Mouse (Mus musculus) limb, embryonic 13.5 days (tissue): ENCODE data around the gene Eif3f. TPM values are rescaled to one million over a fixed set of nuclear protein-coding genes. Genes with fewer than 3 reads are reported as not detected.

Source experiments
- ATAC-seq: fragments of 200-750 bp; cut with Nextera tagmentation; 2 replicates; pipeline ENCODE4 v1.8.0; 2017; ENCODE audit warnings: low read depth, moderate number of reproducible peaks, moderate TSS enrichment; ENCODE audit not compliant: low FRiP score
- H3K27ac ChIP-seq: fragments of 300-500 bp; sonication (generic); 2 replicates; pipeline ENCODE4 v1.5.1; 2015; ENCODE audit warnings: inconsistent platforms, mild to moderate bottlenecking, moderate library complexity
- H3K27me3 ChIP-seq: fragments of 300-500 bp; sonication (generic); 2 replicates; pipeline ENCODE4 v1.6.1; 2015; ENCODE audit warnings: mild to moderate bottlenecking, inconsistent platforms
- H3K36me3 ChIP-seq: fragments of 300-500 bp; sonication (generic); 2 replicates; pipeline ENCODE4 v1.6.1; 2015; ENCODE audit warnings: inconsistent platforms, mild to moderate bottlenecking, moderate library complexity
- H3K4me1 ChIP-seq: fragments of 300-500 bp; sonication (generic); 2 replicates; pipeline ENCODE4 v1.6.1; 2015; ENCODE audit warnings: inconsistent platforms
- H3K4me2 ChIP-seq: fragments of 300-500 bp; sonication (generic); replicated peaks from 2 replicates; pipeline ENCODE4 v1.6.1; 2015; ENCODE audit warnings: inconsistent platforms, mild to moderate bottlenecking, moderate library complexity
- H3K4me3 ChIP-seq: fragments of 300-500 bp; sonication (generic); 2 replicates; pipeline ENCODE4 v1.5.1; 2015; ENCODE audit warnings: moderate library complexity, mild to moderate bottlenecking, inconsistent platforms
- H3K9ac ChIP-seq: fragments of 300-500 bp; sonication (generic); 2 replicates; pipeline ENCODE4 v1.6.1; 2015; ENCODE audit warnings: mild to moderate bottlenecking, inconsistent platforms
- H3K9me3 ChIP-seq: fragments of 300-500 bp; sonication (generic); 2 replicates; pipeline ENCODE4 v1.6.1; 2016; ENCODE audit warnings: inconsistent platforms
- WGBS: fragments of 180-500 bp; shearing (Covaris S2); methylation state at CpG from one replicate; pipeline ENCODE4 v1.1.7; 2015; 5-methylcytosine and 5-hydroxymethylcytosine counted together
- polyA plus RNA-seq: library from polyadenylated mRNA; unstranded; fragments of >200 nt; fragmentation: Nextera tagmentation; extraction: Ambion mirVana; gene quantifications from 2 replicates; pipeline ENCODE4 v1.2.1, GENCODE M21; 2015

Eif3f gene
- polyA plus RNA-seq, 1 experiment from 2014 or later: 89.8 TPM

DNA sequence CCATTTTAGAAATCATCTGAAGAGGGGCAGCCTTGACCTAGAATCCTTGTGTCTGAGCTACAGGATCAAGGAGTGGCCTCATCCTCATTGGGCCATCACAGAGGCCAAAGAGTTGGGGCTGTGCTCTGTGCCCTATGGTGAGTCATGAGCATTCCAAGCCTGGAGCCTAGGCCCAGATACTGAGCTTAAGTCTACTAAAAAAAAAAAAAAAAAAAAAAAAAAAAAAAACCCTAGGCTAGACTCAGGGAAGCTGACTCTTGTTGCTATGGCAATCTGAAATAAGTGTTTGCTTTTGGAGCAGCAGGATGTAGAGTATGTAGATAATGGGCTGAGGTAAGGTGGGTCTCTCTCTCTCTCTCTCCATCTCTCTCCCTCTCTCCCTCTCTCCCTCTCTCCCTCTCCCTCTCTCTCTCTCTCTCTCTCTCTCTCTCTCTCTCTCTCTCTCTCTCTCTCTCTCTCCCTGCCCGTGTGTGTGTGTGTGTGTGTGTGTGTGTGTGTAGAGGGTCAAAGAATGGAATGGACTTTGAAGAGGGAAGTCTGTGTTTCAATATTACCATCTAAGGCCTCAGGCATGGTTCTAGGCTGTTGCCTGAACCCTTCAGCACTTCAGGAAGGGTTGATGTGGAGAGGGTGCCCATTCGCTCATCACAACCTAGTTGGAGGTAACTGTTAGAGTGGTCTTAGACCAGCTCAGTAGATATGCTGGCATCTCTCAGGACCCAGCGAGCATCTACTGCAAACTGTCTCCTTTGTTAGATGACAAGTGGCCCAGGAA, 51.9 kb downstream of the Eif3f start:
- Histone ChIP-seq H3K4me3 (no peak overlapping the region), H3K4me1 (no peaks in the 10 kb centered on the region), H3K9ac (no peak overlapping the region), H3K36me3 (no peaks in the 10 kb centered on the region), H3K9me3 (no peaks in the 10 kb centered on the region), H3K4me2 (no peak overlapping the region), H3K27me3 (no peaks in the 10 kb centered on the region), H3K27ac (no peak overlapping the region)
- no peak for ATAC-seq
- WGBS: 85% methylated on average over 2 of the region's 3 CpGs

DNA sequence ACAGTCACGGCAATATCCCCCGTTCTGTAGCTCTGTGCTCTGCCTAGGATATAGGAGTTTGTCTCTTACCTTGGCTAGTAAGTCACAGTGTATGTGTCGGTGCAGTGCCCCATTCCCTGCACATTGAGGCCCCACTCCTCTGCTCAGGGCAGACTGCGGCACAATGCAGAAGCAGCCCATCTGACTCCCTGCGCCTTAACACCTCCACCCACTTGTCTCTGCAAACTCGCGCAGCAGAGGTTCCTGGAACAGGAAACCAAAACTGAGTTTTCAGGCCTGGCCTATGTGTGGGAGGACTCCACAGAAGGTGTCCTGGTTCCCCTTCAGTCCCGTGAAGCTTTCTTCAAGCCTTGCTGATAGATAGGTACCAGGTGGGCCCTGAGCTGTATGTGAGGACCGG, 57.0 kb downstream of the Eif3f start:
- WGBS: 79% methylated on average over 9 of the region's 9 CpGs
- H3K9me3 ChIP-seq: no peaks in the 10 kb centered on the region
- H3K4me1 ChIP-seq: no peaks in the 10 kb centered on the region

More for the DNA sequence above, 57.0 kb downstream of the Eif3f start:
- Histone ChIP-seq H3K4me3 (no peak overlapping the region), H3K36me3 (no peaks in the 10 kb centered on the region), H3K27me3 (no peaks in the 10 kb centered on the region), H3K27ac (no peak overlapping the region), H3K9ac (no peak overlapping the region), H3K4me2 (no peak overlapping the region)
- no peak for ATAC-seq

Other genes starting within 250 kb of the Eif3f start
- gene Olfr512, start 221.1 kb upstream of the Eif3f start, polyA plus RNA-seq: not detected in 2 replicates
- gene Olfr513, start 183.4 kb upstream of the Eif3f start, polyA plus RNA-seq: not detected in 2 replicates
- not detected in 2 replicates for gene Olfr514, start 108.4 kb upstream of the Eif3f start, polyA plus RNA-seq
- gene Olfr516, start 83.9 kb upstream of the Eif3f start, polyA plus RNA-seq: not detected in 2 replicates
- gene Olfr517, start 62.0 kb upstream of the Eif3f start, polyA plus RNA-seq: not detected in 2 replicates
- gene Olfr518, start 49.4 kb upstream of the Eif3f start, polyA plus RNA-seq: not detected in 2 replicates
- gene Olfr519, start 40.0 kb upstream of the Eif3f start, polyA plus RNA-seq: not detected in 2 replicates
- gene Nlrp10, start 4.2 kb upstream of the Eif3f start, polyA plus RNA-seq: 0.38 and 0.57 TPM in 2 replicates
- 3.4 and 4.1 TPM in 2 replicates for gene Tub, start 15.9 kb downstream of the Eif3f start, polyA plus RNA-seq
- gene Ric3, start 148.9 kb downstream of the Eif3f start, polyA plus RNA-seq: 4.3 and 4.9 TPM in 2 replicates
- 14.4 and 16.9 TPM in 2 replicates for gene Lmo1, start 240.8 kb downstream of the Eif3f start, polyA plus RNA-seq